Mouse (Mus musculus) limb, embryonic 14.5 days (tissue): ENCODE measurements around the gene Fabp7. TPM values are rescaled to one million over a fixed set of nuclear protein-coding genes. Genes with fewer than 3 reads are reported as not detected.
A peak's percentile ranks its signal among the peaks of the same experiment; 100 is the strongest.

Source experiments
- ATAC-seq: fragments of 200-750 bp; cut with Nextera tagmentation; 2 replicates; pipeline ENCODE4 v1.8.0; 2017; ENCODE audit warnings: low read depth, moderate number of reproducible peaks, moderate TSS enrichment; ENCODE audit not compliant: low FRiP score
- DNase-seq: peaks from one replicate; pipeline ENCODE4 v3.0.0-alpha.2; 2015; ENCODE audit warnings: low spot score
- H3K27ac ChIP-seq: fragments of 300-500 bp; sonication (generic); replicated peaks from 2 replicates; pipeline ENCODE4 v1.5.1; 2014; ENCODE audit warnings: low read depth, mild to moderate bottlenecking, low read length, moderate library complexity, mixed read lengths
- H3K27me3 ChIP-seq: fragments of 300-500 bp; sonication (generic); 2 replicates; pipeline ENCODE4 v1.6.1; 2014; ENCODE audit warnings: low read length, mixed read lengths; ENCODE audit not compliant: control insufficient read depth, insufficient read depth
- H3K36me3 ChIP-seq: fragments of 300-500 bp; sonication (generic); 2 replicates; pipeline ENCODE4 v1.6.1; 2014; ENCODE audit warnings: mild to moderate bottlenecking, low read length, moderate library complexity, mixed read lengths; ENCODE audit not compliant: control insufficient read depth, insufficient read depth
- H3K4me1 ChIP-seq: fragments of 300-500 bp; sonication (generic); 2 replicates; pipeline ENCODE4 v1.6.1; 2014; ENCODE audit warnings: antibody characterized with exemption, low read length, mixed read lengths; ENCODE audit not compliant: control insufficient read depth, insufficient read depth
- H3K4me2 ChIP-seq: fragments of 300-500 bp; sonication (generic); replicated peaks from 2 replicates; pipeline ENCODE4 v1.6.1; 2014; ENCODE audit warnings: low read depth, mild to moderate bottlenecking, low read length, moderate library complexity; ENCODE audit not compliant: severe bottlenecking
- H3K4me3 ChIP-seq: fragments of 300-500 bp; sonication (generic); replicated peaks from 2 replicates; pipeline ENCODE4 v1.5.1; 2014; ENCODE audit warnings: low read length
- H3K9ac ChIP-seq: fragments of 300-500 bp; sonication (generic); 2 replicates; pipeline ENCODE4 v1.6.1; 2014; ENCODE audit warnings: mild to moderate bottlenecking, low read depth, low read length, moderate library complexity; ENCODE audit not compliant: severe bottlenecking
- H3K9me3 ChIP-seq: fragments of 300-500 bp; sonication (generic); 2 replicates; pipeline ENCODE4 v1.6.1; 2016; ENCODE audit warnings: low read length; ENCODE audit not compliant: control insufficient read depth
- POLR2A ChIP-seq: fragments of 200-500 bp; IDR thresholded peaks from 2 replicates; pipeline ENCODE4 v1.8.0; 2012; ENCODE audit warnings: inconsistent platforms, mild to moderate bottlenecking, moderate library complexity, borderline replicate concordance; ENCODE audit not compliant: insufficient read depth, insufficient read length; ENCODE audit errors: extremely low read depth
- WGBS: fragments of 180-500 bp; shearing (Covaris S2); extraction: QIAGEN DNeasy Blood & Tissue Kit; methylation state at CpG from one replicate; pipeline ENCODE4 v1.1.7; 2014; 5-methylcytosine and 5-hydroxymethylcytosine counted together
- polyA plus RNA-seq, 2 experiments: library from polyadenylated mRNA; depleted of rRNA in 1 of 2; stranded (reverse) in 1 of 2; unstranded in 1 of 2; fragments of >200 nt; fragmentation: Nextera tagmentation in 1 of 2; extraction: Ambion mirVana in 1 of 2; gene quantifications; 2 replicates each; pipeline versions ENCODE4 v1.2.1 to v1.2.3; 2012 to 2014

Gene Fabp7
- polyA plus RNA-seq, 2 experiments: 10.1 to 10.2 TPM

DNA sequence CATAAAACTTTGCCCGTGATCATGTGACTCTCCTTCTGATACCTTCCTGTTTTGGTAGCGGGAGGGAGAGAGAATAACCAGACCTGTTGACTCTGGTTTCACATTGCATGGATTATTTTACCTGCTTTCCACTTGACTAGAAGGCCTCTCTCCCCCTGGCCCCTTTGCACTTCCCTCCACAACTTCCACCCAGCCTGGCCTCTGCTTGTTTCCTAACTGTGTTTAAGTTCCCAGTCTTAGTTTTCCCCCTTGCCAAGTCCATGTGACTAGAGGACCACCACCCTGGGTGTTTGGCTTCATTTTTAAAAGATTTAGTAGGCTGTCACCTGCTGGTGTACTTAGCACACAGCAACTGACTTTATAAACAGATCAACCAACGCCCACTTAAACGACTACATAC, 11.4 kb downstream of the Fabp7 start:
- H3K4me3 ChIP-seq: no peak overlapping the region
- no peak overlapping the region for H3K27ac ChIP-seq
- 36% methylated on average over 4 of the region's 4 CpGs for WGBS
- no peaks in the 10 kb centered on the region for H3K36me3 ChIP-seq
- 0 out of 2 replicates have a peak, but pooled peaks cover 4% of the 10 kb centered on the region for H3K9me3 ChIP-seq
- DNase-seq (peak; percentile 29), ATAC-seq (no peak)
- no peaks in the 10 kb centered on the region for H3K27me3 ChIP-seq
- no peak for TF ChIP-seq POLR2A
- 0 out of 2 replicates have a peak overlapping the region, but pooled peaks have one; percentile 1 for H3K4me2 ChIP-seq
- no peaks in the 10 kb centered on the region for H3K4me1 ChIP-seq
- H3K9ac ChIP-seq: no peak overlapping the region

DNA sequence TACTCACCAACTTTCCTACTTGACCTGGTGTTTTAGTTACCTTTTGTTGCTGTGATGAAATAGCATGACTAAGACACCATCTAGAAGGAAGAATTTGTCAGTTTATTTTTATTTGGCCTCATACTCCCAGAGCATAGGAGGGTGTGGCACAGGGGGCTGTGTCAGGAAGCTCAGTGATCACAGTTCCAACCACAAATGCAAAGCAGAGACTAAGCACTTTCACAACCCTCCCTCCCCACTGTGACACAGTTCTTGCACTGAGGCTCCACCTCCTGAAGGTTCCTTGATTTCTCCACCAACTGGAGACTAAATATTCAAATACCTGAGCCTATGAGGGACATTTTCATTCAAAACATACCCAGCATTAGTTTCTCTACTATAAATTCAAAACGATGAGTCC, 14.8 kb downstream of the Fabp7 start:
- H3K36me3 ChIP-seq: no peaks in the 10 kb centered on the region
- ATAC-seq: no peak
- no peak overlapping the region for H3K4me3 ChIP-seq
- TF ChIP-seq POLR2A: no peak
- 92% methylated on average over 1 of the region's 1 CpGs for WGBS
- H3K4me1 ChIP-seq: no peaks in the 10 kb centered on the region
- H3K9ac ChIP-seq: no peak overlapping the region
- H3K27me3 ChIP-seq: no peaks in the 10 kb centered on the region
- no peak overlapping the region for H3K4me2 ChIP-seq
- no peak overlapping the region for H3K27ac ChIP-seq
- DNase-seq: no peak
- no peaks in the 10 kb centered on the region for H3K9me3 ChIP-seq

DNA sequence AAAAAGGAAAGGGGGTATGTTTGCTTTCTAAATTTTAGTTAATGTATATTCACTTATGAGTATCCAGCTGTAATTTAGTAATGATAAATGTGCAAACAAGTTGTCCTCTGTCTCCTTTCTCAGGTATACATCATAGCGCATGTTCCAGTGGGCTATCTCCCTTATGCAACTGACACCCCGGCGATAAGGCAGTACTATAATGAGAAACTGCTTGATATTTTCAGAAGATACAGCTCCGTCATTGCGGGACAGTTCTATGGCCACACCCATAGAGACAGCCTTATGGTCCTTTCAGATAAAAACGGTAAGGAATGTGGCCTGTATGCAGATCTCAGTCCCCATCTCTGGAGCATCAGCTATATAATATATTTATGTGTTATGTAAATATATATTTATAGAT, 23.1 kb downstream of the Fabp7 start:
- no peak for TF ChIP-seq POLR2A
- no peaks in the 10 kb centered on the region for H3K9me3 ChIP-seq
- H3K4me3 ChIP-seq: no peak overlapping the region
- H3K4me2 ChIP-seq: no peak overlapping the region
- 89% methylated on average over 6 of the region's 6 CpGs for WGBS
- H3K27ac ChIP-seq: no peak overlapping the region
- H3K36me3 ChIP-seq: no peaks in the 10 kb centered on the region
- DNase-seq (no peak), ATAC-seq (no peak)
- no peaks in the 10 kb centered on the region for H3K4me1 ChIP-seq
- H3K9ac ChIP-seq: no peak overlapping the region
- no peaks in the 10 kb centered on the region for H3K27me3 ChIP-seq

- no peak overlapping the region for H3K27ac ChIP-seq
- no peaks in the 10 kb centered on the region for H3K4me1 ChIP-seq
- TF ChIP-seq POLR2A: no peak
- WGBS: 69% methylated on average over 5 of the region's 5 CpGs
- no peak overlapping the region for H3K4me3 ChIP-seq
- H3K9ac ChIP-seq: no peak overlapping the region
- no peaks in the 10 kb centered on the region for H3K27me3 ChIP-seq
- no peaks in the 10 kb centered on the region for H3K9me3 ChIP-seq
- ATAC-seq (no peak), DNase-seq (no peak)
- H3K36me3 ChIP-seq: no peaks in the 10 kb centered on the region
- no peak overlapping the region for H3K4me2 ChIP-seq
These were observed 27.6 kb downstream of the Fabp7 start for GRCm38 (mm10) chr10:57812161-57812856.

- Histone ChIP-seq H3K27ac (no peak overlapping the region), H3K27me3 (no peaks in the 10 kb centered on the region), H3K9me3 (no peaks in the 10 kb centered on the region), H3K9ac (no peak overlapping the region), H3K4me3 (no peak overlapping the region), H3K4me2 (no peak overlapping the region), H3K36me3 (no peaks in the 10 kb centered on the region), H3K4me1 (no peaks in the 10 kb centered on the region)
- 83% methylated on average over 2 of the region's 2 CpGs for WGBS
- TF ChIP-seq POLR2A: no peak
- no peak for DNase-seq
- ATAC-seq: no peak
These were observed 29.6 kb downstream of the Fabp7 start for GRCm38 (mm10) chr10:57814295-57814694.

- Histone ChIP-seq H3K27ac (no peak overlapping the region), H3K4me1 (no peaks in the 10 kb centered on the region), H3K27me3 (no peaks in the 10 kb centered on the region), H3K36me3 (no peaks in the 10 kb centered on the region), H3K4me2 (no peak overlapping the region), H3K9me3 (no peaks in the 10 kb centered on the region), H3K4me3 (no peak overlapping the region), H3K9ac (no peak overlapping the region)
- DNase-seq (no peak), ATAC-seq (no peak)
- no peak for TF ChIP-seq POLR2A
- WGBS: 73% methylated on average over 6 of the region's 6 CpGs
These were observed 31.2 kb downstream of the Fabp7 start for GRCm38 (mm10) chr10:57815869-57816268.
